Mouse (Mus musculus): ENCODE results near the gene Rxrb.
"Not testable (repeated sequence)": the region's sequence is repeated elsewhere in the genome, so short reads cannot be mapped to it uniquely, and the experiment has no call there.

Gene Rxrb

GRCm38 (mm10) chr17:34031465-34032173 is at the start of gene Rxrb, which contains the start of gene Slc39a7:
Gene Rxrb, plus strand, starts transcription at chr17:34031812.
Gene Slc39a7, minus strand, starts transcription at chr17:34031682.
- peak; percentile 97 for DNase-seq (ENCODE audit: low spot score)

GRCm38 (mm10) chr17:33982136-33982535 is 49.5 kb upstream of the Rxrb start:
- DNase-seq (ENCODE audit: low spot score): peak; percentile 60

GRCm38 (mm10) chr17:33991788-33992664 is 39.6 kb upstream of the Rxrb start:
- DNase-seq (ENCODE audit: low spot score): peak; percentile 94

GRCm38 (mm10) chr17:33994959-33995358 is 36.7 kb upstream of the Rxrb start:
- DNase-seq (ENCODE audit: low spot score): no peak

- DNase-seq (ENCODE audit: low spot score): no peak
These were observed 36.0 kb upstream of the Rxrb start for GRCm38 (mm10) chr17:33995651-33996050.

DNA sequence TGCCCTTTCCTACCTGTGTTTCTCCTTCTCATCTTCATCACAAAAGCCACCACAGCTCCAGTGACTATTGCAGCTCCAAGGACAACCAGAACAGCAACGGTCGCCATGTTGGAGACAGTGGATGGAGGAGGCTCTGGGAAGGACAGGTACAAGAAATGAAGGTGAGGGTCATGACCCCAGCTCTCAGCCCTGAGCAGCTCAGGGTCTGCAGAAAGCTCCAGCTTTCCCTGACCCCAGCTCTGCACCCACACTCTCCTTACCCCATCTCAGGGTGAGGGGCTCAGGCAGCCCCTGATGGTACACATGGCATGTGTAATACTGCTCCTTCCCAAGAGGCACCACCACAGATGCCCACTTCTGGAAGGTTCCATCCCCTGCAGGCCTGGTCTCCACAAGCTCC is 34.6 kb upstream of the Rxrb start:
- DNase-seq (ENCODE audit: low spot score): not testable (repeated sequence)

DNA sequence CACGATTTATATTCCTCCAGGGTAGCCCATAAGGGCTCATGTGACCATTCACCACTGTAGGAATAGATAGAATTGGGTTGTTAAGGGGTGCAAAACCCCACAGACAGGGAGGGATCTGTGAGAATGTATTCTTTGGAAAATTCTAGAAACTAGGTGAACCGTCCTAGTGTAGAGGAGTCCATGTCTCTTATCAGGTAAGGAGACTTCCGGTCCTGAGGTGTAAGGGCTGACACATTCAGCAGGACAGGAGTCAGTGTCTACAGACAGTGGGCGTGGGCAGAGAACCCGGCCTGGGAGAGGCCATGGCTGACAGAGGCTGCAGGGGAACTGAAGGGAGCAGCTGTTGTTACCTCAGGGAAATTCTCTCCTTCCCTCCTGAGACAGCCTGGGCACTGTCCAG is 32.9 kb upstream of the Rxrb start:
- DNase-seq (ENCODE audit: low spot score): not testable (repeated sequence)

DNA sequence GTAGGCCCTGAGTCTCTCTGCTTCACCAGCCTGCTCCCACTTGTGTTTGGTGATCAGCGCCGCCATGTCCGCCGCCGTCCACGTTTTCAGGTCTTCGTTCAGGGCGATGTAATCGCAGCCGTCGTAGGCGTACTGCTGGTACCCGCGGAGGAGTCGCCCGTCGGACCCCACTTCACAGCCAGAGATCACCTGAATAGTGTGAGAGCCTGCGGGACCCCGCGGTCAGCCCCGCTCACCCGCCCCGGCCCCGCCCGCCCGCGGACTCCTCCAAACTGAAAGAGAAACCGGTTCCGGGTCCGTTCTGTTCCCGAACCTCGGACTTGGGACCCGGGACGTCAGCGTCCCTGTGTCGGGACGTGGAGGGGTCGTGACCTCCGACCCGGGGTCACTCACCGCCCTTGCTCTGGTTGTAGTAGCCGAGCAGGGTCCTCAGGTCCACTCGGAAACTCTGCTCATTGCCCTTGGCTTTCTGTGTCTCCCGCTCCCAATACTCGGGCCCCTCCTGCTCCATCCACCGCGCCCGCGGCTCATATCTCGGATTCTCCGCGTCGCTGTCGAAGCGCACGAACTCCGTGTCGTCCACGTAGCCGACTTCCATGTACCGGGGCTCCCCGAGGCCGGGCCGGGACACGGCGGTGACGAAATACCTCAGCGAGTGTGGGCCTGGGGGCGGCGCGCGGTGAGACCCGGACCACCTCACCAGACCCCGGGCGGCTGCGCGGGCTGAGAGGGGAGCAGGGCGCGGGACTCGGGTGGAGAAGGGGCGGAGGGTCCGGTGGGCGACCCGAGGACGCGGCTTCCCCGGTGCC is 32.1 kb upstream of the Rxrb start:
- no peak for DNase-seq (ENCODE audit: low spot score)

DNA sequence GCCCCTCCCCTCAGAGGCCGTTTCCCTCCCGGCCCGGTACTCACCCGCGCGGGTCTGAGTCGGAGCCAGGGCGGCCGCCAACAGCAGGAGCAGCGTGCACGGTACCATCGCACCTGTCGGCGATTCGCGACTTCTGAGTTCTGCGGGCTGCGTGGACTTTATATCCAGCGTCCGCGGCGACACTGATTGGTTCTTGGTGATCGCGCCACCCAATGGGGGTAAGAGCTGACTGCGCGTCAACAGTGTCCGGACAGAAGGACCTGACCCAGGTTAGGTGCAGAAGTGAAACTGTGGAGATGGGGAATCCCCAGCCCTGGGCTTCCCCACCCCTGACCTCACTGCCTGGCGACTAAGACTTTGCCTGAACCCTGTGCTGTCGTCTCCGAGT is 31.5 kb upstream of the Rxrb start, which contains the start of gene H2-K1:
Gene H2-K1 (minus strand): TSS at position 198 of the 388 bp plus-strand sequence.
- peak; percentile 87 for DNase-seq (ENCODE audit: low spot score)

DNA sequence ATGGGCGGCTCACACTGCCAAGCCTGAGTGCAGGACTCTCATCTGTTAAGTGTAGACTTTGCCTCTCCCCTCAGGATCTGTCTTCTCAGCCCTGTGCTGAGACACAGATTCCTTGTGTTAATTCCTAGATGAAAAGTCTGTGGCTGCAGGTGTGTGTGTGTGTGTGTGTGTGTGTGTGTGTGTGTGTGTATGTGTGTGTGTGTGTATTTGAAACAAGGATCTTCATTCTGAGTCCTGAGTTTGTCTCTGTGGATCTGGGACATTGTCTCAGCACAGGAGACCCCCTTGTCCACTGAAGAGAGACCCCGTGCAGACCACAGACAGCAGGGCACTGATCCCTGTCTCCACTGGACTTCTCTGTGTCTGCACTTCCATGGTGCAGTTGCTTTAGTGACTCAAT is 30.8 kb upstream of the Rxrb start:
- DNase-seq (ENCODE audit: low spot score): not testable (repeated sequence)

DNA sequence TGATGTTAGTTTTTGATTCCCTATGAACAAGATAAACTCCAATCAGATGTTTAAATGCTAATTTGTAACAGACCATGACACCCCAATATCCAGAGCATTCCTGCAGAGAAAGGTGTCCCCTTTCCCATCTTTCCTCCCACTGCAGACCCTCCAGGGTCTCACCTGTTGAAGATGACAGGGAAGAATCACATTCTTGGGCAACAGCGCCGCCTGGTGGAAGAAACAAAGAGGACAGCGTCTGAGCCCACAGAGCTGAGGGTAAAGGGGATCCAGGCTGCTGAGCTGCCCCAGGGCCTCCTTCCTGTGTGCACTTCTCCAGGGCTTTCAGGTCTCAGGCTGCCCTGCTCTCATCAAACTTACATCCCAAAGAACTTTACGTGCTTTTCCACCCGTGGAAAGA is 28.2 kb upstream of the Rxrb start:
- DNase-seq (ENCODE audit: low spot score): peak; percentile 59

DNA sequence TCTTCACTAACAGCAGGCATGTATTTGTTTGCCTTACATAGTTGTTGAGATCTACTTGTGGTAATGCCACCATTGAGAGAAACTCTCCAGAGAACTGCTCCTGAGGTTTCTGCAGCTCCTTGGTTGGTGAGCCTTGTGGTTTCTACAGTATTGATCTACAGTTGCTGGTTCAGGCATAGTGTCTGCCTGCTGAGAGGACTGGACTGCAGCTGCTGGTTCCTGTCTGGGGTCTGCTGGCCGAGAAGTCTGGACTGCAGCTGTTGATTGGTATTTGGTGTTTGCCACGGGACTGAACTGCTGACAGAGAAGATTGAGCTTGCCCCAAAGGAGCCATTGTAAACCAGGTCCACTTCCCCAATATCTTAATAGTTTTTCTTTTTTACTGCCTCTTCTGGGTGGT is 25.0 kb upstream of the Rxrb start:
- DNase-seq (ENCODE audit: low spot score): no peak

DNA sequence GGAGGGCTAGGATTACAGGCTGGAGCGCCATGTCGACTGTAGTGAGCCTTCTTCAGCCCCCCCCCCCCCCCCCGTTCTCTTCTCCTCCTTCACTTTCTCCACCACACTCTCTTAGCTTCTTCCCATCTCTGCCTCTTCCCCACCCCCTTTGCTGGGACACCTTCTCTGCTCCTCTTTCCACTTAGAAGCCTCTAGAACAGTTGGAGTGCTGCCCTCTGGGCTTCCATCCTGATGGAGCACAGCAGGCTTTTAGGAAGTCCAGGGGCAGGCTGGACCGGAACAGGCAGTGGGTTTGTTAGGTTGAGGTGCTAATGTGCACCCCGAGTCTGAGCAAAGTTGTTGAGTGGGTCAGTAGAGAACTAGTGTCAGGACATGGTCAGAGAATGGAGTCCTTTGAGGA is 21.5 kb upstream of the Rxrb start:
- DNase-seq (ENCODE audit: low spot score): no peak

DNA sequence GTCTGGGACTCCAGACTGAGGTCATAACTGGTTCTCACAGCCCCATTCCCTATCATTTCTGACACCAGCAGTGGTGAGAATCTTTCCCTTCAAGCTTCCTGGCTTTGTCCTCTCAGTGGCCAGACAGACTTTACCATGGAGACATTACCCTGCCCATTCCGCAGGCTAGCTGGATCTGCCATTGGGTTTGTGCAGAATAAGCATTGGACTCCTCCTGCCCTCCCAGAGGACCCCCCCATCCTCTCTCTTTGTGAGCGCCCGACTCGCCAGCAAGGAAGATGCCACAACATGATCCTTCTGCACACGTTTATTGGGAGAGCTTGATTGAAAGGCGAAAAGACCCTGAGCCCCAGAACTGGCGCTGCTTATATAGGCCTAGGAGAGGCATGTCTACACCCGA is 18.2 kb upstream of the Rxrb start:
- DNase-seq (ENCODE audit: low spot score): no peak

- no peak for DNase-seq (ENCODE audit: low spot score)
These were observed 9.8 kb upstream of the Rxrb start for GRCm38 (mm10) chr17:34021539-34022413.

- DNase-seq (ENCODE audit: low spot score): no peak
These were observed 9.2 kb upstream of the Rxrb start for GRCm38 (mm10) chr17:34022414-34022783.

DNA sequence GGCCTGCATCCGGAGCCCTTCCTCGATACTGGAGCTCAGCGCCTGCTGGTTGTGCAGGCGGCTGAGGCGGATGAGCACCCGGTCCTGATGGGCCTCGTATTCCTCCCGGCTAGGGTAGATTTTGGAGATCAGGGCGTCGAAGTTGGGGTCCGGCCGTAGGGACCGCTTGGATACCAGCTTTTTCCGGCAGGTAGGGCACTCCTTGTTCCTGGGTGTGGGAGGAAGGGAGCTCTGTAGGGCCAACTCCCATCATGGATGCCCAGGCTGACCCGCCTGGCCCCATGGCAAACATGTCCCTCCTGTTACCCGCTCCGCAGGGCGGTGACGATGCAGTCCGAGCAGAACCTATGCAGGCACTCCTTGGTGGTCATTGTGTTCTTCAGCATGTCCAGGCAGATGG is 8.6 kb upstream of the Rxrb start:
- no peak for DNase-seq (ENCODE audit: low spot score)

- no peak for DNase-seq (ENCODE audit: low spot score)
These were observed 7.9 kb upstream of the Rxrb start for GRCm38 (mm10) chr17:34023678-34024077.

DNA sequence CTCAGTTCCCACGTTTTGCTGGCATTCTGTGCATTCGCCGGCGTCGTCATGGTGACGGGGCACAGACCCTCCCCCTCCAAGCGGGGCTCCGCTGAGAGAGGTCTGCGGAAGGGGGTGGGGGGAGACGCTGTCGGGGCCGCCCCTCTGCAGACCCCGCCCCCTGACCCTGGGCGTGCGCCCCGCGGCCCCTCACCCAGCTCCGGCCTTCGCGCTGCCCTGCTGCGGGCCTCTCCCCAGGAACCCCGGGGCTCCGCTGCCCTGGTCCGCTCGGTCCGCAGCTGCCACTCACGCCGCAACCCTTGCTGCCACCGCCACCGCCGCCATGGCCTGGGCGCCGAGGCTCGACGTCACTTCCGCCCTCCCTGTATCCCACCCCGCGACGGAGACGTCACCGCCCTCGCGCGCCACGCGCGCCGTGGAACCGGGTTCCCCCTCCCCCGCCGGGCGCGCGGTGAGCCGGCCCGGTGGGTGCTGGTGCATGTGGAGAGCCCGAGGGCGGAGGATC is 7.2 kb upstream of the Rxrb start, which contains the start of gene Ring1:
Gene Ring1 (minus strand): TSS at position 364 of the 505 bp plus-strand sequence.
- peak; percentile 94 for DNase-seq (ENCODE audit: low spot score)

GRCm38 (mm10) chr17:34024861-34025755 is 6.5 kb upstream of the Rxrb start:
- peak; percentile 69 for DNase-seq (ENCODE audit: low spot score)
